Mouse (Mus musculus) left cerebral cortex, adult 6 months (tissue): ENCODE data around the gene Avpr1b. TPM values are rescaled to one million over a fixed set of nuclear protein-coding genes. Genes with fewer than 3 reads are reported as not detected.

ENCODE experiments used
- long read RNA-seq, 2 experiments: library from polyadenylated mRNA; unstranded; transcript quantifications; one replicate each; pipeline ENCODE4 v2.0.0; 2019 to 2020
- polyA plus RNA-seq: library from polyadenylated mRNA; unstranded; fragments of <200 nt; fragmentation: Nextera tagmentation; gene quantifications from 2 replicates; pipeline ENCODE4 v1.2.3, GENCODE M21; 2021

Avpr1b gene
- polyA plus RNA-seq = not detected in 2 replicates
- long read RNA-seq, experiment 1 = 0 reads
- long read RNA-seq, experiment 2 = 0 reads

DNA sequence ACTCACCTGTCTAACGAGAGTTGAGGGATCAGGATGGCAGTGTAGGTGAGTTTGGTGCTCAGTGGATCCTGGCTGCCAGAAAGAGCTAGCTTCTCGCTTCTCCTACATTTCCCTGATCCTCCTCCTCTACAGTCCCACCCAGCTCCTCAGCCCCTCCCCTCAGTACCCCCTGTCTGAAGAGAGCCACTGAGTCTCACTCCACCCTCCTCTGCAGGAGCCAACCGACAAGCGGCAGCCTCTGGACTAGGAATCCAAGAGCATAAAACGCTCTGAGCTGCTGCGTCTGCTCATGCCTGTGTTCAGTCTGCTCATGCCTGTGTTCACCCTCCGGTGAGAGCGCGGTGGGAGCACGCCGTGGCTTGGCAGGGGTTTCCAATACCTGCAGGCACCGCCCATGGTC lies at the start of gene Avpr1b:
Gene Avpr1b, plus strand, starts transcription at position 335 of the 400 bp plus-strand sequence.

DNA sequence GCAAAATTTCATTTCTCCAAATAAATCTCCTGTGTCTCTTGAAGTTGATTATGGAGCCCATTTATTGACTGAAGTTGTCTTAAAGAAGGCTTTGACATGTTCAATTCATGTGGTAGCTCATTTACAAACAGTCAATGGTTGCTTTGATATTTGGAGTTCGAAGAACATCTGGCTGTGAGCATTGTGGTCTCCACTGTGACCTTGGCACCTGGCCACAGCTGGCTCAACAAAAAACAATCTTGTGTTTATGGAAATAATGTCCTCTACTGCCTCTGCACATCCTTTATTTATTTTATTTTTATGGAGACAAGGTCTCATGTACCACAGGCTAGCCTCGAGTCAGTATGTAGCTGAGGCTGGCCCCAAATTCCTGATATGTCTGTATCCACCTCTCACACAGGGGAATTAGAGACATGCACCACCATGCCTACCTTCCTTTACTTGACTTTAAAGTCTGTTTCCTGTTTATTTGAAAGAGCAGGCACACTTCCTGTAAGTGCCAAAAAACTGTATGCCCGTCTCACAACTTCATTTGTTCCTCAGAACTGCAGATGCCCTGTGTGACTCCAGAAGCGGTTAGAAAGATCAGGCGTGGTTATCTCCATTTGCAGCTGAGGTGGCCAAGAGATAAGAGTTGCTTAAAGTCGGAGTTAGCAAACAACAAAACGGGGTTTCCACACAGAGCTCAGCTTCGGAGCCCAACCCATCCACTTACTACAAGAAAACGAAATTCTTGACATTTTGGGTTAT lies 38.9 kb downstream of the Avpr1b start, which contains the start of gene Ctse:
Gene Ctse, plus strand, starts transcription at position 516 of the 750 bp plus-strand sequence.

Other genes with a start within 250 kb of the Avpr1b start
- 14.0 and 17.0 TPM in 2 replicates for gene Srgap2, start 71.9 kb upstream of the Avpr1b start, polyA plus RNA-seq
- 1.1 and 1.2 TPM in 2 replicates for gene Fam72a, start 71.3 kb upstream of the Avpr1b start, polyA plus RNA-seq
- not detected in 2 replicates for gene Ctse, start 39.1 kb downstream of the Avpr1b start, polyA plus RNA-seq
- 1.4 and 2.2 TPM in 2 replicates for gene Rab7b, start 89.5 kb downstream of the Avpr1b start, polyA plus RNA-seq
- not detected in 2 replicates for gene Slc26a9, start 144.8 kb downstream of the Avpr1b start, polyA plus RNA-seq
- 1.6 and 3.5 TPM in 2 replicates for gene Pm20d1, start 198.1 kb downstream of the Avpr1b start, polyA plus RNA-seq
- 21.7 and 23.7 TPM in 2 replicates for gene Slc41a1, start 228.3 kb downstream of the Avpr1b start, polyA plus RNA-seq